Mouse (Mus musculus) fibroblast of lung, adult 2 months (primary cell): ENCODE results near the gene Gm20388.
"Not testable (repeated sequence)": the region's sequence is repeated elsewhere in the genome, so short reads cannot be mapped to it uniquely, and the experiment has no call there.

ENCODE experiments used
- DNase-seq: peaks from one replicate; pipeline ENCODE4 v3.0.0-alpha.2; 2011; ENCODE audit warnings: low read depth

The Gm20388 gene

DNA sequence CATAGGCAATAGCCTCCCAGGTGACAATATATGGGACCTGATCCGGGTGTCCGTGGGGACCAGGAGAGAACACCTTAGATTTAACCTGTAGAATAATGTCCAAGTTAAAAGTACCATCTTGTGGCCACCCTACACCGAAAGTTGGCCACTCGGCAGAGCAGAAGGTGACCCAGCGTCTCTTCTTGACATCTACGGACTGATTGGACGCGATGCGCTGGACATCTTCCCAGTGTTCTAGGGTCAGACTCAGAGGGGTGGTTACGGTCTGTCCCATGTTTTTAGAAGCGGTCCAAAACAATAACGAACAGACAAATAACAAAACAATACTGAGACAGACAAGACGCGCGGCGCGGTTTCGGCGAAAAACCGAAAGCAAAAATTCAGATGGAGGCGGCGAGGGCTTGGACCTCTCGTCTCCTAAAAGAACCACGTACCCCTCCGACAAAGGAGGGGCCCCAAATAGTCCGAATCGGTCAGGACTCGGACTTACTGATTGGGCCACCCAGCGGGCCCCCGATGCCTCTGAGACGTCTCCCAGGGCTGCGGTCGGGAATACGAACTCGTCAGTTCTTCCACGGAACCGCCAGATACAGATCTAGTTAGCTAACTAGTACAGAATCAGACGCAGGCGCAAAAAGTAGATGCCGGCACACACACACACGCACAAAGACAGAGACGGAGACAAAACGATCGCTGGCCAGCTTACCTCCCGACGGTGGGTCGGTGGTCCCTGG lies 3522.8 kb downstream of the Gm20388 start:
- DNase-seq, result not testable (repeated sequence)

DNA sequence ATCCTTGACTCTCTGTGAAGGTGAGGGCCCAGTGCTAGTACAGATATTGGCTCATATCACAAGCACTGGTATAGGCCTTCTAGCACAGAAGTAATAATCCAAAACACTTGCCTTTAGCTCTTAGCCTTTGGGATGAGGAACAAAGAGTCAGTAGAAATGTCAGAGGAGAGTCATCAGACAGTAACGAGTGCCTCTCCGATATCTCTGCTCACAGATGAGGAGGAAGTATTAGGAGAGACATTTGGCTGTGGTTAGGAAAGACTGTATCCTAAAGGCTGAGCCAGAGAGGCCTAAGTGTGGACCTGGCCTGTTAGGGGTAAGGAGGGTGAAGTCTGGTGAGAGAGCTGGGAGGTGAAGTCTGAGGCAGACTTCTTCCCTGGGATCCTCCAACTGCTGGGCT lies 3531.1 kb downstream of the Gm20388 start:
- DNase-seq, result no peak

GRCm38 (mm10) chr8:123442351-123442750 lies 3531.7 kb downstream of the Gm20388 start:
- no peak for DNase-seq

- DNase-seq, result peak; percentile 90
These were observed 3532.4 kb downstream of the Gm20388 start for GRCm38 (mm10) chr8:123442871-123443575.

DNA sequence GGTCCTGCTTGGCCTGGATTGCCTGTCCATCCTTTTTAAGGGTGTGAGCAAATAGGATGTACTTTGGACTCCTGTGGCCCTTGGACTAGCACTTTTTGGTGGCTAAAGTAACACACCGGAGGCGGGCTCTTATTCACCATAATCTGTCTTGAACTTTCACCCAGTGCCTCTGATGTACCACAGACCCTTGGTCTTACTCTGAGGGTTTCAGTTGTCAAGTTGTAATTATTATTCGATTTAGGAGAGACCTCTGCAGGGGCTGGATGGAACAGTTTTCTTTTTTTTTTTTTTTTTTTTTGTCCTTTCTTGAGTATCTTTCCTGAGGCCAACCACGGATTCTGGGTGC lies 3532.9 kb downstream of the Gm20388 start:
- no peak for DNase-seq

GRCm38 (mm10) chr8:123444131-123444530 lies 3533.5 kb downstream of the Gm20388 start:
- DNase-seq, result no peak

DNA sequence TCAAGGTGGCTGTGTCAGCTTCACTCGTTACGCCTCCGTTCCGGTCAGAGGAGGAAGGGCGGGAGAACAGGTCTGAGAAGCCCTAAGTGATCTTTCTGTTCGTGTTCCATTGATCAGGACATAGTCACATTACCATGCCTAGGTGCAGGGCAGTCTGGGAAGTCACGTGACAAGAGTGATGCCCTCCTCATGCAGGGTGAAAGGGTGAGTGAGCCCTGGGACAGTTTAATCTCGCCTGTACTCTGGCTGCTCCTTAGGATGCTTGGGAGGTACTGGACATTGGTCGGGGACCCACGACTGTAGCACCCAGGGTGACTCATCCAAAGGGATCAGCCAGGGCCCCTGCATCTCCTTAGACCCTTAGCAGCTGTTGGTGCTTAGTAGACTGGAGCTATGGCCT lies 3535.3 kb downstream of the Gm20388 start:
- DNase-seq, result no peak

DNA sequence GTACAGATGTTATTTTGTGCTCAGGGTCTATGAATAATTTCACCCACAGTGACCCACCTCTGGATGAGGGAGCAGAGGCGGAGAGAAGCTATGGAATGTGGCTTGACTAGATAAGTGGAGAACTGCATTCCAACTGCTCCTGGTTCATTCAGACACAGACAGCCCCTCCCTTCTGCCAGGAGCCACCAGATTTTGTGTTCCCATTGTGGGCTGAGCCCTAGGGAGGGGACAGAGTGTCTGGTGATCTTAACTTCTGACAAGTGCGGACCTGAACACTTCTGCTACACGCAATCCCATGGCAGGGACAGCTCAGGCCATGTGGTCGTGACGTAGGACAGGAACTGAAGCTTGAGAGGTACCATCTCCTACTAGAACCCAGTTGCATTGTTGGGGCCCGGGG lies 3536.2 kb downstream of the Gm20388 start:
- no peak for DNase-seq

- no peak for DNase-seq
These were observed 3540.1 kb downstream of the Gm20388 start for GRCm38 (mm10) chr8:123450783-123451182.

DNA sequence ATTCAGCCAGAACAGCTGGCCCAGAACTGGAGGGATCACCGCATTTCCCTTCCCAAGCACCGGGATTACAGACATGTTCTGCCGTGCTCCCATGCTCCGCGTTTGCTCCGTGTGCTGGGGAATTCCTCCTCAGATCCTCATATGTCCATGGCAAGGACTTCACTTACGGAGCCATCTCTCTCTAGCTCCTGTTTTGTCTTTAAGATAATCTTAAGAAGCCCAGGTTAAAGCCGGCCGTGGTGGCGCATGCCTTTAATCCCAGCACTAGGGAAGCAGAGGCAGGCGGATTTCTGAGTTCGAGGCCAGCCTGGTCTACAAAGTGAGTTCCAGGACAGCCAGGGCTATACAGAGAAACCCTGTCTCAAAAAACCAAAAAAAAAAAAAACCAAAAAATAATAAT lies 3541.1 kb downstream of the Gm20388 start:
- not testable (repeated sequence) for DNase-seq

DNA sequence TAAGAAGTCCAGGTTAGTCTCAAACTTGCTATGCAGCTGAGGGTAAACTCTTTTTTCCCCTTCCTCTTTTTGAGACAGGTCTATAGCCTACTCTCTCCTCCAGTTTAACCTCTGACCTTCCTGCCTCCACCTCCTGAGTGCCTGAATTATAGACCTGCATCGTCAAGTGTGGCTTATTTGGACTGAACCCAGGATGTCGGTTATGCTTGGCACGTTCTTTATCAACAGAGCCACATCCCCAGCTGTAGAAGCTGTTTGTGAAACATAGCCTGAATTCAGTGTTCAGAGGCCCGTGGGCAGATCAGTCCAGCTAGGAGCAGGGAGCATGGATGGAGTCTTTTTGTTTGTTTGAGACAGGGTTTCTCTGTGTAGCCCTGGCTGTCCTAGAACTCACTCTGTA lies 3541.5 kb downstream of the Gm20388 start:
- DNase-seq, result no peak

DNA sequence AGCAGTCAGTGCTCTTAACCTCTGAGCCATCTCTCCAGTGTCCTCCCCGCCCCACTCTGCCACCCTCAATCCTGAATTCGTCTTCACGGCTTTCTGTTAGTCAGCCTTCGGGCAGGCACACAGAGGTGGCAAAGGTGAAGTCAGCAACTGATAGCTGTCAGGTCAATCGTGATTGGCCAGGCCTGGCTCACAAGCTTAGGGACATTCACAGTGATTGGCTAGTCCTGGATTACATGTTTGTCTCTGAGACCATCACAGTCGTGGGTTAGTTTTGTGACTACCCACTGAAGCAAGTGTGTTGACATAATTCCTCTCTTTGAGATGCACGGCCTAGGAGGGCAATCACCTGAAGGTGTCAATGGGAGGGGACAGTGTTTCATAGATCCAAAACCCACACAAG lies 3542.7 kb downstream of the Gm20388 start:
- no peak for DNase-seq

GRCm38 (mm10) chr8:123453951-123454350 lies 3543.3 kb downstream of the Gm20388 start:
- DNase-seq, result no peak

- no peak for DNase-seq
These were observed 3543.9 kb downstream of the Gm20388 start for GRCm38 (mm10) chr8:123454559-123454958.

- DNase-seq, result no peak
These were observed 3553.0 kb downstream of the Gm20388 start for GRCm38 (mm10) chr8:123463651-123464050.

GRCm38 (mm10) chr8:123467476-123467875 lies 3556.8 kb downstream of the Gm20388 start:
- no peak for DNase-seq

- not testable (repeated sequence) for DNase-seq
These were observed 3562.3 kb downstream of the Gm20388 start for GRCm38 (mm10) chr8:123472991-123473390.

- not testable (repeated sequence) for DNase-seq
These were observed 3563.9 kb downstream of the Gm20388 start for GRCm38 (mm10) chr8:123474549-123474948.

DNA sequence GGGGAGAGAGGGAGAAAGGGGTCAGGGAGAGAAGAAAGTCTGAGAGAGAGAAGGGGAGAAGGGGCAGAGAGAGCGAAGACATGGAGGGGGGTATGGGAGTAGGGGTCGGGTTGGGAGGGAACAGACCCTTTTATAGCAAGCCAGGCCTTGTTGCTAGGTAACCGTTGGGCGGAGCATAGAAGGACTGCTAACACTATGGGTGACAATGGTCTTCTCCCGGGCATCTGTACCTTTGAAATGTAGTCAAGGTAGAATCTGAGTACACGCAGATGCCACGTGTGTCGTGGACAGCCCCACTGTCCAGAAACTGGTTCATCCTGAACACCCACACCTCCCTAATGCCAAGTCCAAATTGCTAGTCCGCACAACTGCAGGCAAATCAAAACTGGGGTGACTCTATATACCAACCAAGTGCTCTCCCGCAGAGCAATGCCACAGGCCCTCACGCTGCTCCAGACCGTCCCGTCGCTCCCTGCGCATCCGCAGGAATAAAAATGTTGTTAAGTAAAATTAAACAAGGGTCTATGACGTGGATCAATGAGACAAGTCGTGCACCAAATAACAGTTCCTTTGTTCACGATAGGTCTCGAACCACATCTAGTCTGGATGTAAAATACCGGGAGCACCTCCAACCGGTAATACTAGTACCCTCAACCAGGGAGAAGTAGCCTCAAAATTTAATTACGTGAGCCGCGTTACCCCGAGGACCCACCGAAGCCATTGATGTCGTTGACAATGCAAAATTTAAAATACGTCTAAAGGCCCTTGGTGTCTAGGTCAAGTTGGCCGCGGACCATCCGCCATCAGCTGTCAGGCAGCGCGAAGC lies 3566.5 kb downstream of the Gm20388 start:
- no peak for DNase-seq

GRCm38 (mm10) chr8:123477737-123478258 lies 3567.2 kb downstream of the Gm20388 start, which contains the start of gene Afg3l1:
Gene Afg3l1 (plus strand): TSS chr8:123477903.
- DNase-seq, result peak; percentile 67

GRCm38 (mm10) chr8:123478456-123479218 lies 3568.0 kb downstream of the Gm20388 start:
- no peak for DNase-seq

DNA sequence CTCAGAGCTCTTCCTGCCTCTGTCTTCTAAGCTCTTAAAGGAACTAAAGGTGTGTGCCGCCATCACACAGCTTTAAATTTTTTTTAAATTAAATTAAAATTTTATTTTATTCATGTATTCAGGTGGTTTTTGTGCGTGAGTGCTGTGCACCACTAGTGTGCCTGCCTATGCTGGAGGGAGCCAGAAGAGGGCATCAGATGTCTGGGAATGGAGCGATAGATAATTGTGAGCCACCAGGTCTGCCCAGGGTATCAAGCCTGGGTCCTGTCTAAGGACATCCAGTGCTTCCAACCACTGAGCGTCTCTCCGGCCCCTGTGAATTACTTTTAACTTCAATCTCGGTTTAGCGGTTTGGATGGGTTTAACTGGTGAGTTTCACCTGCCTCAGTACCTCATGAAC lies 3572.0 kb downstream of the Gm20388 start:
- DNase-seq, result no peak
